Mouse (Mus musculus) liver, postnatal 0 days (tissue): ENCODE data around the gene Mettl21e. TPM values are rescaled to one million over a fixed set of nuclear protein-coding genes. Genes with fewer than 3 reads are reported as not detected.

ENCODE experiments used
- ATAC-seq: fragments of 200-750 bp; cut with Nextera tagmentation; 2 replicates; pipeline ENCODE4 v1.8.0; 2017; ENCODE audit warnings: mild to moderate bottlenecking, moderate library complexity
- DNase-seq: peaks from one replicate; pipeline ENCODE4 v3.0.0-alpha.2; 2016
- H3K27ac ChIP-seq: fragments of 300-500 bp; sonication (generic); 2 replicates; pipeline ENCODE4 v1.5.1; 2014; ENCODE audit warnings: antibody characterized with exemption, moderate library complexity, mild to moderate bottlenecking, low read depth
- H3K27me3 ChIP-seq: fragments of 300-500 bp; sonication (generic); 2 replicates; pipeline ENCODE4 v1.6.1; 2014; ENCODE audit warnings: low read length, control low read depth, mixed read lengths; ENCODE audit not compliant: insufficient read depth
- H3K36me3 ChIP-seq: fragments of 300-500 bp; sonication (generic); replicated peaks from 2 replicates; pipeline ENCODE4 v1.6.1; 2014; ENCODE audit warnings: mild to moderate bottlenecking, control low read depth, low read length, moderate library complexity, mixed read lengths; ENCODE audit not compliant: insufficient read depth
- H3K4me1 ChIP-seq: fragments of 300-500 bp; sonication (generic); 2 replicates; pipeline ENCODE4 v1.6.1; 2014; ENCODE audit warnings: antibody characterized with exemption, mild to moderate bottlenecking, control low read depth; ENCODE audit not compliant: insufficient read depth
- H3K4me2 ChIP-seq: fragments of 300-500 bp; sonication (generic); 2 replicates; pipeline ENCODE4 v1.6.1; 2014; ENCODE audit warnings: low read depth, mild to moderate bottlenecking, low read length, moderate library complexity, mixed read lengths
- H3K4me3 ChIP-seq: fragments of 300-500 bp; sonication (generic); 2 replicates; pipeline ENCODE4 v1.5.1; 2014; ENCODE audit warnings: low read depth, low read length
- H3K9ac ChIP-seq: fragments of 300-500 bp; sonication (generic); replicated peaks from 2 replicates; pipeline ENCODE4 v1.6.1; 2014; ENCODE audit warnings: mild to moderate bottlenecking, moderate library complexity
- H3K9me3 ChIP-seq: fragments of 300-500 bp; sonication (generic); 2 replicates; pipeline ENCODE4 v1.6.1; 2016; ENCODE audit warnings: mild to moderate bottlenecking, control low read depth, low read length, mixed read lengths
- CTCF ChIP-seq: sonication (generic); IDR thresholded peaks from 2 replicates; pipeline ENCODE4 v1.5.1; 2016; ENCODE audit warnings: antibody characterized with exemption, low read depth
- EP300 ChIP-seq: IDR thresholded peaks from 2 replicates; pipeline ENCODE4 v1.6.1; 2016; ENCODE audit warnings: antibody characterized with exemption, low read depth, mild to moderate bottlenecking
- WGBS: fragments of 180-500 bp; shearing (Covaris S2); extraction: QIAGEN DNeasy Blood & Tissue Kit; methylation state at CpG from one replicate; pipeline ENCODE4 v1.1.7; 2014; ENCODE audit not compliant: insufficient replicate concordance; 5-methylcytosine and 5-hydroxymethylcytosine counted together
- polyA plus RNA-seq: library from polyadenylated mRNA; unstranded; fragments of >200 nt; fragmentation: Nextera tagmentation; extraction: Ambion mirVana; gene quantifications from 2 replicates; pipeline ENCODE4 v1.2.1, GENCODE M21; 2015

Gene Mettl21e
- polyA plus RNA-seq, 1 experiment from 2014 or later: not detected

- 84% methylated on average over 5 of the region's 5 CpGs for WGBS
- Histone ChIP-seq H3K27ac (no peak overlapping the region), H3K4me2 (no peak overlapping the region), H3K9me3 (no peaks in the 10 kb centered on the region), H3K27me3 (no peaks in the 10 kb centered on the region), H3K9ac (no peak overlapping the region), H3K4me1 (no peaks in the 10 kb centered on the region), H3K36me3 (peaks cover 32% of the 10 kb centered on the region), H3K4me3 (no peak overlapping the region)
- TF ChIP-seq CTCF (no peak), EP300 (no peak)
- DNase-seq: no peak
- no peak for ATAC-seq
Measured at GRCm38 (mm10) chr1:44178086-44178485, 40.7 kb downstream of the Mettl21e start.

- Histone ChIP-seq H3K4me1 (no peaks in the 10 kb centered on the region), H3K4me2 (no peak overlapping the region), H3K36me3 (peaks cover 32% of the 10 kb centered on the region), H3K4me3 (no peak overlapping the region), H3K9ac (no peak overlapping the region), H3K27ac (no peak overlapping the region), H3K9me3 (no peaks in the 10 kb centered on the region), H3K27me3 (no peaks in the 10 kb centered on the region)
- no peak for ATAC-seq
- WGBS: 76% methylated on average over 8 of the region's 8 CpGs
- no peak for DNase-seq
- TF ChIP-seq EP300: no peak
- peak; percentile 56 for TF ChIP-seq CTCF
Measured at GRCm38 (mm10) chr1:44173903-44174302, 44.9 kb downstream of the Mettl21e start.

GRCm38 (mm10) chr1:44172656-44173055 is 46.1 kb downstream of the Mettl21e start:
- H3K9me3 ChIP-seq: no peaks in the 10 kb centered on the region
- DNase-seq: no peak
- H3K4me1 ChIP-seq: no peaks in the 10 kb centered on the region
- H3K4me2 ChIP-seq: no peak overlapping the region
- H3K4me3 ChIP-seq: no peak overlapping the region
- no peak overlapping the region for H3K27ac ChIP-seq
- H3K27me3 ChIP-seq: no peaks in the 10 kb centered on the region
- H3K36me3 ChIP-seq: peaks cover 31% of the 10 kb centered on the region
- no peak for TF ChIP-seq CTCF
- TF ChIP-seq EP300: no peak
- WGBS: 84% methylated on average over 4 of the region's 4 CpGs
- no peak for ATAC-seq
- no peak overlapping the region for H3K9ac ChIP-seq

- H3K4me1 ChIP-seq: no peaks in the 10 kb centered on the region
- DNase-seq: no peak
- H3K9ac ChIP-seq: no peak overlapping the region
- H3K27ac ChIP-seq: no peak overlapping the region
- H3K9me3 ChIP-seq: no peaks in the 10 kb centered on the region
- no peak overlapping the region for H3K4me3 ChIP-seq
- peaks cover 23% of the 10 kb centered on the region for H3K36me3 ChIP-seq
- ATAC-seq: no peak
- H3K4me2 ChIP-seq: no peak overlapping the region
- H3K27me3 ChIP-seq: no peaks in the 10 kb centered on the region
- 86% methylated on average over 3 of the region's 3 CpGs for WGBS
- TF ChIP-seq CTCF (peak; percentile 36), EP300 (no peak)
Measured at GRCm38 (mm10) chr1:44167859-44168383, 50.8 kb downstream of the Mettl21e start.

GRCm38 (mm10) chr1:44162389-44162788 is 56.4 kb downstream of the Mettl21e start:
- no peaks in the 10 kb centered on the region for H3K9me3 ChIP-seq
- TF ChIP-seq CTCF (no peak), EP300 (no peak)
- no peak overlapping the region for H3K4me3 ChIP-seq
- no peaks in the 10 kb centered on the region for H3K27me3 ChIP-seq
- no peak overlapping the region for H3K9ac ChIP-seq
- 86% methylated on average over 5 of the region's 5 CpGs for WGBS
- H3K27ac ChIP-seq: no peak overlapping the region
- DNase-seq: no peak
- no peak overlapping the region for H3K4me2 ChIP-seq
- no peak for ATAC-seq
- H3K36me3 ChIP-seq: peaks cover 36% of the 10 kb centered on the region
- no peaks in the 10 kb centered on the region for H3K4me1 ChIP-seq

- 82% methylated on average over 6 of the region's 6 CpGs for WGBS
- no peak overlapping the region for H3K4me3 ChIP-seq
- H3K27ac ChIP-seq: no peak overlapping the region
- no peaks in the 10 kb centered on the region for H3K9me3 ChIP-seq
- TF ChIP-seq EP300: no peak
- TF ChIP-seq CTCF: no peak
- DNase-seq (no peak), ATAC-seq (no peak)
- H3K4me1 ChIP-seq: no peaks in the 10 kb centered on the region
- no peak overlapping the region for H3K4me2 ChIP-seq
- H3K36me3 ChIP-seq: peaks cover 31% of the 10 kb centered on the region
- H3K27me3 ChIP-seq: no peaks in the 10 kb centered on the region
- H3K9ac ChIP-seq: no peak overlapping the region
Measured at GRCm38 (mm10) chr1:44161818-44162217, 56.9 kb downstream of the Mettl21e start.

- no peak overlapping the region for H3K4me2 ChIP-seq
- no peaks in the 10 kb centered on the region for H3K9me3 ChIP-seq
- no peak overlapping the region for H3K4me3 ChIP-seq
- no peaks in the 10 kb centered on the region for H3K4me1 ChIP-seq
- no peak for TF ChIP-seq EP300
- TF ChIP-seq CTCF: no peak
- peaks cover 22% of the 10 kb centered on the region for H3K36me3 ChIP-seq
- H3K9ac ChIP-seq: no peak overlapping the region
- H3K27me3 ChIP-seq: no peaks in the 10 kb centered on the region
- 63% methylated on average over 6 of the region's 6 CpGs for WGBS
- ATAC-seq: no peak
- no peak for DNase-seq
- no peak overlapping the region for H3K27ac ChIP-seq
Measured at GRCm38 (mm10) chr1:44158317-44158716, 60.4 kb downstream of the Mettl21e start.
